Mouse (Mus musculus) testis, adult 2 months (tissue): ENCODE results near the gene Rap2a.

Experiments
- CTCF ChIP-seq: fragments of 200-500 bp; IDR thresholded peaks from 2 replicates; pipeline ENCODE4 v1.5.1; 2012; ENCODE audit warnings: low read depth, mild to moderate bottlenecking, inconsistent platforms, low read length, moderate library complexity; ENCODE audit not compliant: control insufficient read depth, insufficient read depth, insufficient replicate concordance
- POLR2A ChIP-seq: fragments of 200-500 bp; IDR thresholded peaks from 2 replicates; pipeline ENCODE4 v1.6.1; 2012; ENCODE audit warnings: low read depth, mild to moderate bottlenecking, inconsistent platforms, low read length, moderate library complexity; ENCODE audit not compliant: control insufficient read depth

DNA sequence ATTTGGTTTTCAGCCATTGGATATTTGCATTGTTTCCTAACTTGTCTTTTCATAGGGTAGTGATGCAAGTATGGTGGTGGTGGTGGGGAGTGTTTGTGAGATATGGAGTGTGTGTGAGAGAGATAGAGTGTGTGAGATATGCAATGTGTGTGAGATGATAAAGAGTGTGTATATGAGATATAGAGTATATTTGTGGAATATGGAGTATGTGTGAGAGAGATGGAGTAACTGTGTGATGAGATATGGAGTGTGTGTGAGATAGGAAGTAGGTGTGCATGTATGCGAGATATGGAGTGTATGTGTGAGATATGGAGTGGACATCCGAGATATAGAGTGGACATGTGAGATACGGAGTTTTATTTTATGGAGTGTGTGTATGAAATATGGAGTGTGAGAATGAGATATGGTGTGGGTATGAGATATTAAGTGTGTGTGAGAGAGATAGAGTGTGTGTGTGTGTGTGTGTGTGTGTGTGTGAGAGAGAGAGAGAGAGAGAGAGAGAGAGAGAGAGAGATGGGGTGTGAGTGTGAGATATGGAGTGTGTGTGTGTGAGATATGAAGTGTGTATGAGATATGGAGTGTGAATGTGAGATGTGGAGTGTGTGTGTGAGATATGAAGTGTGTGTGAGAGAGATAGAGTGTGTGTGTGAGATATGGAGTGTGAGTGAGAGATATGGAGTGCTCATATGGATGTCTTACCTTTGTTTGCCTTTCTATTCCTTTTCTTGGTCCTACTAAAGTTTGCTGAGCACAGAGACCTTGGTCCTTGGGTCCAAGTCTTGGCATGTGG is 14.1 kb upstream of the Rap2a start:
- no peak for TF ChIP-seq POLR2A
- TF ChIP-seq CTCF, result no peak
